Mouse (Mus musculus) kidney, embryonic 14.5 days (tissue): ENCODE results near the gene Clasrp. TPM values are rescaled to one million over a fixed set of nuclear protein-coding genes. Genes with fewer than 3 reads are reported as not detected.
"Not testable (repeated sequence)": the region's sequence is repeated elsewhere in the genome, so short reads cannot be mapped to it uniquely, and the experiment has no call there.

ENCODE experiments used
- ATAC-seq: fragments of 200-750 bp; cut with Nextera tagmentation; 2 replicates; pipeline ENCODE4 v1.8.0; 2017; ENCODE audit warnings: moderate number of reproducible peaks, mild to moderate bottlenecking, moderate TSS enrichment, moderate library complexity; ENCODE audit not compliant: low FRiP score, low TSS enrichment
- H3K27ac ChIP-seq: fragments of 300-500 bp; sonication (generic); 2 replicates; pipeline ENCODE4 v1.5.1; 2014; ENCODE audit warnings: low read depth, mild to moderate bottlenecking, low read length, moderate library complexity, mixed read lengths
- H3K27me3 ChIP-seq: fragments of 300-500 bp; sonication (generic); 2 replicates; pipeline ENCODE4 v1.6.1; 2014; ENCODE audit warnings: mild to moderate bottlenecking, low read length; ENCODE audit not compliant: control insufficient read depth, insufficient read depth
- H3K36me3 ChIP-seq: fragments of 300-500 bp; sonication (generic); 2 replicates; pipeline ENCODE4 v1.6.1; 2014; ENCODE audit warnings: low read length, mixed read lengths; ENCODE audit not compliant: control insufficient read depth, insufficient read depth
- H3K4me1 ChIP-seq: fragments of 300-500 bp; sonication (generic); 2 replicates; pipeline ENCODE4 v1.6.1; 2014; ENCODE audit warnings: low read length, mixed read lengths; ENCODE audit not compliant: control insufficient read depth, insufficient read depth
- H3K4me2 ChIP-seq: fragments of 300-500 bp; sonication (generic); replicated peaks from 2 replicates; pipeline ENCODE4 v1.6.1; 2014; ENCODE audit warnings: low read depth, mild to moderate bottlenecking, low read length
- H3K4me3 ChIP-seq: fragments of 300-500 bp; sonication (generic); 2 replicates; pipeline ENCODE4 v1.5.1; 2014; ENCODE audit warnings: mild to moderate bottlenecking, low read length
- H3K9ac ChIP-seq: fragments of 300-500 bp; sonication (generic); 2 replicates; pipeline ENCODE4 v1.6.1; 2014; ENCODE audit warnings: low read depth, mild to moderate bottlenecking, low read length, moderate library complexity
- H3K9me3 ChIP-seq: fragments of 300-500 bp; sonication (generic); 2 replicates; pipeline ENCODE4 v1.6.1; 2016; ENCODE audit warnings: low read length; ENCODE audit not compliant: control insufficient read depth
- WGBS: fragments of 180-500 bp; shearing (Covaris S2); extraction: QIAGEN DNeasy Blood & Tissue Kit; methylation state at CpG from one replicate; pipeline ENCODE4 v1.1.7; 2014; 5-methylcytosine and 5-hydroxymethylcytosine counted together
- polyA plus RNA-seq: library from polyadenylated mRNA; unstranded; fragments of >200 nt; fragmentation: Nextera tagmentation; extraction: Ambion mirVana; gene quantifications from 2 replicates; pipeline ENCODE4 v1.2.1, GENCODE M21; 2014

Gene Clasrp
- polyA plus RNA-seq, 1 experiment from 2014 or later = 48.4 TPM

DNA sequence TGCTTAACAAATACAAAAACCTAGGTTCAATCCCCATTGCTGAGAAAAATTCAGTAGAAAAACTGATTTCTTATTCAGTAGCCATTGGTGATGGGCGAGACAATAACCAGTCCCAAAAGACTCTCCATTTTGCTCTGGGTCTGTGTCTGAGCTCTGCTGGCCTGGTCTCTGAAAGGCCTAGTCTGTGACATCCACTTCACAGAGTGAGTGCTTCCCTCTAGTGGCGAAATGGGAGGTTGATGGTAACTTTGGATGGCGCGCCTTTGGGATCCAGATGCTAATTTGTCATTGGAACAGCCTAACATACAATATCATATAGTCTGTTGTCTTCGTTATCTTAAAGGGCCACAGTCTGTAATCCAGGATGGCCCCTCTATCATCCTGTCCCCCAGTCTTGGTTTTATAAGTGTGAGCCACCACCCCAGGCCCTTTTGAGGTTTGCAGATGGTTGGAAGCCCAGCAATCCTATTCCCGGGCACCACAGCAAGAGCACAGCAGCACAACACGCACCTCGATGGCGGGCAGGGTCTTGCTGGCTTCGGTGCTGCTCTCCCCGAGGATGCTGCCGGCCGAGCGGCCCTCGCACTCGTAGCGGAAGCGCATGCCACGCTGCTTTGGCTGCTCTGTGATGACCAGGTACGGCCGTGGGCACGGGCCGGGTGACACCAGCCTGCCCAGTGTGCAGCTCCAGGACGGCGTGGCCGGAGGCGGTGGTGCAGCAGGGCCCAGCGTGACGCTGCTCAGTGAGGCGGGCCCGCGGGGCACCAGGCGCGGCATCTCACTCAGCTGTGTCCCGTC is 14.9 kb upstream of the Clasrp start:
- H3K4me3 ChIP-seq = peak overlapping the region; percentile 34
- H3K27ac ChIP-seq = no peak overlapping the region
- no peaks in the 10 kb centered on the region for H3K27me3 ChIP-seq
- 0 out of 2 replicates have a peak, but pooled peaks cover 3% of the 10 kb centered on the region for H3K4me1 ChIP-seq
- H3K4me2 ChIP-seq = peak overlapping the region; percentile 65
- WGBS = 10% methylated on average over 35 of the region's 35 CpGs
- H3K36me3 ChIP-seq = no peaks in the 10 kb centered on the region
- H3K9me3 ChIP-seq = no peaks in the 10 kb centered on the region
- peak; percentile 85 for ATAC-seq
- H3K9ac ChIP-seq = peak overlapping the region; percentile 58

- no peaks in the 10 kb centered on the region for H3K27me3 ChIP-seq
- H3K4me1 ChIP-seq = 0 out of 2 replicates have a peak, but pooled peaks cover 3% of the 10 kb centered on the region
- 85% methylated on average over 12 of the region's 12 CpGs for WGBS
- H3K27ac ChIP-seq = no peak overlapping the region
- H3K4me3 ChIP-seq = no peak overlapping the region
- no peak for ATAC-seq
- no peak overlapping the region for H3K4me2 ChIP-seq
- H3K9ac ChIP-seq = no peak overlapping the region
- H3K9me3 ChIP-seq = 0 out of 2 replicates have a peak, but pooled peaks cover 2% of the 10 kb centered on the region
- H3K36me3 ChIP-seq = no peaks in the 10 kb centered on the region; the same call in 1 of the 2 replicates
Measured at GRCm38 (mm10) chr7:19615036-19615577, 10.8 kb upstream of the Clasrp start.

GRCm38 (mm10) chr7:19610969-19611368 is 6.7 kb upstream of the Clasrp start:
- H3K36me3 ChIP-seq = no peaks in the 10 kb centered on the region; the same call in 1 of the 2 replicates
- 0 out of 2 replicates have a peak, but pooled peaks cover 2% of the 10 kb centered on the region for H3K9me3 ChIP-seq
- H3K4me1 ChIP-seq = no peaks in the 10 kb centered on the region
- no peak overlapping the region for H3K4me2 ChIP-seq
- 83% methylated on average over 5 of the region's 5 CpGs for WGBS
- no peak overlapping the region for H3K27ac ChIP-seq
- no peaks in the 10 kb centered on the region for H3K27me3 ChIP-seq
- no peak for ATAC-seq
- no peak overlapping the region for H3K9ac ChIP-seq
- H3K4me3 ChIP-seq = no peak overlapping the region

GRCm38 (mm10) chr7:19609641-19610332 is 5.5 kb upstream of the Clasrp start:
- H3K9me3 ChIP-seq = 0 out of 2 replicates have a peak, but pooled peaks cover 2% of the 10 kb centered on the region

GRCm38 (mm10) chr7:19607291-19607690 is 3.0 kb upstream of the Clasrp start:
- Histone ChIP-seq H3K4me1 (peaks cover 10% of the 10 kb centered on the region; the same call in 1 of the 2 replicates), H3K9ac (no peak overlapping the region), H3K9me3 (0 out of 2 replicates have a peak, but pooled peaks cover 2% of the 10 kb centered on the region), H3K4me2 (no peak overlapping the region), H3K4me3 (no peak overlapping the region), H3K27me3 (no peaks in the 10 kb centered on the region), H3K27ac (no peak overlapping the region), H3K36me3 (peaks cover 3% of the 10 kb centered on the region; the same call in 1 of the 2 replicates)
- 78% methylated on average over 5 of the region's 5 CpGs for WGBS
- ATAC-seq = no peak

More at GRCm38 (mm10) chr7:19609641-19610332, 5.5 kb upstream of the Clasrp start:
- WGBS = 91% methylated on average over 12 of the region's 12 CpGs
- Histone ChIP-seq H3K4me1 (no peaks in the 10 kb centered on the region), H3K36me3 (no peaks in the 10 kb centered on the region; the same call in 1 of the 2 replicates), H3K27ac (no peak overlapping the region), H3K4me3 (no peak overlapping the region), H3K4me2 (no peak overlapping the region), H3K27me3 (no peaks in the 10 kb centered on the region), H3K9ac (no peak overlapping the region)
- ATAC-seq = no peak

DNA sequence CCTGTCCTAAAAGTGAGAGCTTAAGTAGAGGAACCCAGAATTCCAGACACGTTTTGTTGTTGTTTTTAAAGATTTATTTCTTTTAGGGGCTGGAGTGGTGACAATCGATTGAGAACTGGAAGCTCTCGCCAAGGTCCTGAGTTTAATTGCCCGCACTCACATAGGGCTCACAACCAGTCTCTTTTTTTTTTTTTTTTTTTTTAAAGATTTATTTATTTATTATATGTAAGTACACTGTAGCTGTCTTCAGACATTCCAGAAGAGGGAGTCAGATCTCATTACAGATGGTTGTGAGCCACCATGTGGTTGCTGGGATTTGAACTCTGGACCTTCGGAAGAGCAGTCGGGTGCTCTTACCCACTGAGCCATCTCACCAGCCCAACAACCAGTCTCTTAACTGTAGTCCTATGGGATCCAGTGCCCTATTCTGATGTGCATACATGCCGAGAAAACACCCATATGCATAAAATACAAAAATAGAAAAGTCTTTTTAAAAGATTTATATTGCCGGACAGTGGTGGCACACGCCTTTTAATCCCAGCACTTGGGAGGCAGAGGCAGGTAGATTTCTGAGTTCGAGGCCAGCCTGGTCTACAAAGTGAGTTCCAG is 424 bp upstream of the Clasrp start:
- not testable (repeated sequence) for H3K9me3 ChIP-seq, H3K9ac ChIP-seq, H3K27me3 ChIP-seq, H3K27ac ChIP-seq, ATAC-seq
- peaks cover 27% of the 10 kb centered on the region for H3K36me3 ChIP-seq
- H3K4me1 ChIP-seq = peaks cover 12% of the 10 kb centered on the region; the same call in 1 of the 2 replicates
- H3K4me3 ChIP-seq = peak overlapping the region; percentile 99
- peak overlapping the region; percentile 85 for H3K4me2 ChIP-seq
- 58% methylated on average over 10 of the region's 10 CpGs for WGBS

DNA sequence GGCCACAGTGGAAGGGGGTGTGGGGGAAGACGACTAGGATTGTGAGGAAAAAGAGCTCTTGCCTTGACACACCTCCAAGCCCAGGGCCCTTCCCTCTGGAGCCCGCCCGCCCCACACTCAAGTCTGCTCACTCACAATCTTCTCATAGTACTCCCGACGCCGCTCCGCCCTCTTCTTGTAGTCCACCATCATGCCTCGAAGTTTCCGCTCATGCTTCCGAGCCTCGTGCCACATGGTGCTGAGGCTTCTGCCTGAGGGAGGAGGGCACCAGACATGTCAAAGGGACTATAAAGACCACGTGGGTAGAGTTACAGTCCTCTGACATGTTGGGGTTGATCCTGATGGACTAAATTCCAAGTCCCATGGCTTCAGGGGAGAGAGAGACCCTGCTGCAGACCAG is 1.2 kb downstream of the Clasrp start:
- H3K36me3 ChIP-seq = peaks cover 43% of the 10 kb centered on the region
- peaks cover 12% of the 10 kb centered on the region; the same call in 1 of the 2 replicates for H3K4me1 ChIP-seq
- WGBS = 81% methylated on average over 12 of the region's 12 CpGs
- peak overlapping the region; percentile 85 for H3K4me2 ChIP-seq
- H3K4me3 ChIP-seq = peak overlapping the region; percentile 99; the same call in 1 of the 2 replicates
- no peaks in the 10 kb centered on the region for H3K9me3 ChIP-seq
- no peak overlapping the region for H3K27ac ChIP-seq
- no peaks in the 10 kb centered on the region for H3K27me3 ChIP-seq
- no peak for ATAC-seq
- peak overlapping the region; percentile 95; the same call in 1 of the 2 replicates for H3K9ac ChIP-seq

DNA sequence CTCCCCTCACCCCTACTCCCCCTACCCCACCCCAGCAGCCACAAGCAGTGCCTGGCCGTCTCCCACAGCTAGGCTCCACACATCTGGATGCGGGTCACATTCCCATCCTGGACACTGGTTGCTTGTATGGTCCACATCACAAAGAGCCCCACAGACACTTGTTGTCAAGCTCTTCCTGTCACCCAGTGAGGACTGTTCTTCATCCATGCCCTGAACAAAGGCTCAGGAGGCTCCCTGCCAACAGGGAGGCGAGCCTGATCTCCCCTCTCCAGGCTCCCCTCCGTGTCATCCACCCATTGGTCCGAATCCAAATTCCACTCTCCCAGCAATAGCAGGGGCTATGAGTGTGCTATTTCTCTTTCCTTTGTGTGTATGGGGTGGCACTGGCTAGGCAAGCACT is 3.7 kb downstream of the Clasrp start:
- H3K4me1 ChIP-seq = peaks cover 12% of the 10 kb centered on the region; the same call in 1 of the 2 replicates
- no peak overlapping the region for H3K9ac ChIP-seq
- peaks cover 61% of the 10 kb centered on the region for H3K36me3 ChIP-seq
- no peak overlapping the region for H3K27ac ChIP-seq
- no peak overlapping the region for H3K4me2 ChIP-seq
- no peak for ATAC-seq
- 70% methylated on average over 5 of the region's 5 CpGs for WGBS
- no peaks in the 10 kb centered on the region for H3K9me3 ChIP-seq
- H3K4me3 ChIP-seq = no peak overlapping the region
- no peaks in the 10 kb centered on the region for H3K27me3 ChIP-seq
